Mouse (Mus musculus): ENCODE measurements around the gene Ppp5c. TPM values are rescaled to one million over a fixed set of nuclear protein-coding genes. Genes with fewer than 3 reads are reported as not detected.

Ppp5c gene
- total and polyA plus RNA-seq, 3 experiments: 94.2 to 249 (median 178) TPM

- peak; percentile 91 for DNase-seq (ENCODE audit: low read depth, low spot score)
- peaks cover 8 to 47% of the 10 kb centered on the region in 2 experiments for H3K4me1 ChIP-seq (ENCODE audit: control insufficient read depth in 1 of 2, insufficient read depth in 2 of 2, low read length in 2 of 2)
- no peaks in the 10 kb centered on the region for H3K9me3 ChIP-seq (replicated peaks; ENCODE audit: insufficient read depth, low read length)
- peak overlapping the region; percentile 100 for H3K27ac ChIP-seq (ENCODE audit: control insufficient read depth, low read depth, low read length)
- H3K36me3 ChIP-seq (ENCODE audit: control insufficient read depth in 1 of 2, insufficient read depth in 2 of 2, low read length in 2 of 2): peaks cover 0 to 33% of the 10 kb centered on the region in 2 experiments; a peak in 2 of 4 replicates
- no peaks in the 10 kb centered on the region for H3K27me3 ChIP-seq (ENCODE audit: control insufficient read depth in 1 of 2, insufficient read depth in 2 of 2, low read length in 2 of 2)
- peak overlapping the region; percentile 59 to 61 for H3K4me3 ChIP-seq (ENCODE audit: control insufficient read depth in 1 of 2, insufficient read depth in 1 of 2, low read depth in 2 of 2, low read length in 2 of 2)
- H3K79me2 ChIP-seq (ENCODE audit: control insufficient read depth, insufficient read depth, low read length, poor library complexity): peaks cover 9% of the 10 kb centered on the region; the same call in 1 of the 2 replicates
- H3K9ac ChIP-seq (ENCODE audit: control insufficient read depth, low read depth, low read length, poor library complexity, severe bottlenecking): peak overlapping the region; percentile 87
- TF ChIP-seq POLR2A (IDR thresholded peaks at IDR 0.05; ENCODE audit: control insufficient read depth in 1 of 2, insufficient read depth in 1 of 2, low read depth in 1 of 2, low read length in 2 of 2, poor library complexity in 1 of 2) (peak; percentile 22 to 49; a peak in 1 of 4 replicates), NELFE (IDR thresholded peaks at IDR 0.05; ENCODE audit: low read depth, low read length) (peak; percentile 12; the same call in 1 of the 2 replicates), ETS1 (IDR thresholded peaks at IDR 0.05; ENCODE audit: low read depth, low read length) (peak; percentile 87), TAL1 (IDR thresholded peaks at IDR 0.05; ENCODE audit: low read length) (no peak), EP300 (IDR thresholded peaks at IDR 0.05; ENCODE audit: low read depth in 1 of 2, low read length in 2 of 2) (peak; percentile 45 to 49), USF2 (IDR thresholded peaks at IDR 0.05; ENCODE audit: borderline replicate concordance in 1 of 2, insufficient read depth in 1 of 2, low read depth in 1 of 2, low read length in 2 of 2) (no peak), POLR2AphosphoS5 (IDR thresholded peaks at IDR 0.05; ENCODE audit: borderline replicate concordance, low read depth, low read length) (no peak), ELF1 (IDR thresholded peaks at IDR 0.05; ENCODE audit: low read depth, low read length) (no peak), HCFC1 (IDR thresholded peaks at IDR 0.05; ENCODE audit: low read depth, low read length) (no peak; the same call in 1 of the 2 replicates), GATA1 (IDR thresholded peaks at IDR 0.05; ENCODE audit: low read depth, low read length) (no peak; the same call in 1 of the 2 replicates), RCOR1 (IDR thresholded peaks at IDR 0.05; ENCODE audit: low read depth, low read length) (no peak), CHD2 (IDR thresholded peaks at IDR 0.05; ENCODE audit: low read length) (no peak), MAZ (IDR thresholded peaks at IDR 0.05; ENCODE audit: low read depth, low read length) (peak; percentile 12; the same call in 1 of the 2 replicates), MEF2A (IDR thresholded peaks at IDR 0.05; ENCODE audit: extremely low read depth, insufficient replicate concordance, low read depth, low read length, poor library complexity, severe bottlenecking) (no peak), SIN3A (IDR thresholded peaks at IDR 0.05; ENCODE audit: low read length) (peak; percentile 76), CTCF (IDR thresholded peaks at IDR 0.05 in 2 of 3, conservative IDR thresholded peaks at IDR 0.05 in 1 of 3; ENCODE audit: control insufficient read depth in 1 of 3, insufficient read depth in 1 of 3, low read depth in 2 of 3, low read length in 3 of 3, poor library complexity in 1 of 3, severe bottlenecking in 1 of 3) (no peak), KAT2A (conservative IDR thresholded peaks at IDR 0.05; ENCODE audit: low read depth, low read length) (no peak), USF1 (IDR thresholded peaks at IDR 0.05; ENCODE audit: low read depth, low read length) (peak; percentile 54; the same call in 1 of the 2 replicates), TCF12 (IDR thresholded peaks at IDR 0.05; ENCODE audit: low read depth, low read length) (no peak), MXI1 (IDR thresholded peaks at IDR 0.05; ENCODE audit: low read depth, low read length) (peak; percentile 84), MYB (IDR thresholded peaks at IDR 0.05; ENCODE audit: low read depth, low read length) (no peak), MYC (IDR thresholded peaks at IDR 0.05; ENCODE audit: low read depth, low read length) (peak; percentile 93), CHD1 (IDR thresholded peaks at IDR 0.05; ENCODE audit: low read depth, low read length) (peak; percentile 96), E2F4 (IDR thresholded peaks at IDR 0.05; ENCODE audit: borderline replicate concordance, low read depth, low read length) (no peak), BHLHE40 (IDR thresholded peaks at IDR 0.05; ENCODE audit: borderline replicate concordance, low read depth, low read length) (peak; percentile 98), JUND (IDR thresholded peaks at IDR 0.05; ENCODE audit: low read depth, low read length) (no peak), GABPA (IDR thresholded peaks at IDR 0.05; ENCODE audit: low read depth, low read length) (no peak), UBTF (IDR thresholded peaks at IDR 0.05; ENCODE audit: borderline replicate concordance, insufficient read depth, low read depth, low read length) (no peak), ZKSCAN1 (IDR thresholded peaks at IDR 0.05; ENCODE audit: low read depth, low read length) (no peak), RAD21 (IDR thresholded peaks at IDR 0.05; ENCODE audit: low read depth, low read length) (no peak), MAX (IDR thresholded peaks at IDR 0.05; ENCODE audit: low read length) (peak; percentile 85), ZC3H11A (IDR thresholded peaks at IDR 0.05; ENCODE audit: low read depth, low read length) (no peak), SMC3 (IDR thresholded peaks at IDR 0.05; ENCODE audit: low read depth, low read length) (no peak), ZNF384 (IDR thresholded peaks at IDR 0.05; ENCODE audit: low read depth, low read length) (no peak), MAFK (IDR thresholded peaks at IDR 0.05; ENCODE audit: borderline replicate concordance, low read depth, low read length) (no peak), ZMIZ1 (IDR thresholded peaks at IDR 0.05; ENCODE audit: low read depth, low read length) (0 out of 2 replicates have a peak, but pooled peaks have one; percentile 40), TBP (IDR thresholded peaks at IDR 0.05; ENCODE audit: low read depth, low read length) (no peak)
These were observed 31.2 kb upstream of the Ppp5c start for GRCm38 (mm10) chr7:17058816-17059462.
